Mouse (Mus musculus): ENCODE data around the gene Raf1.
"Not testable (repeated sequence)": the region's sequence is repeated elsewhere in the genome, so short reads cannot be mapped to it uniquely, and the experiment has no call there.

Raf1 gene

DNA sequence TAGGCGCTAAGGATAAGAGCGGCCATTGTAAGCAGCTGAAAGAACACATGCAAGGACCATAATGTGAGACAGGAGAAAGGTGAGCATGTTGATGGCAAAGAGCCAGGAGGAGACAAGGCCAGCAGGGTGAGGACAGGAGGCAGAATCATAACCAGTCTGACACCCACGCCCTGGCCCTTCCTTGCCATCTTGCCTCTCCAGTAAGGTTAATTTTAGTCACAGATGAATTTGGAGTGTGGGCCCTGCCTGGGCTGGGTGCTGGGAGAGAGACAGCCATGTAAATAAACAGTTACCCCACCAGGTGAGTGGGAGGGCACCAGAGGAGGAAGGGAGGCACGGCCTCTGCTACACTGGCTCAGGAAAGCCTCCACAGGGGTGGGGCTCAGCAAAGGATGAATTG is 4.6 kb upstream of the Raf1 start:
- DNase-seq (ENCODE audit: low read depth, low spot score) = no peak

DNA sequence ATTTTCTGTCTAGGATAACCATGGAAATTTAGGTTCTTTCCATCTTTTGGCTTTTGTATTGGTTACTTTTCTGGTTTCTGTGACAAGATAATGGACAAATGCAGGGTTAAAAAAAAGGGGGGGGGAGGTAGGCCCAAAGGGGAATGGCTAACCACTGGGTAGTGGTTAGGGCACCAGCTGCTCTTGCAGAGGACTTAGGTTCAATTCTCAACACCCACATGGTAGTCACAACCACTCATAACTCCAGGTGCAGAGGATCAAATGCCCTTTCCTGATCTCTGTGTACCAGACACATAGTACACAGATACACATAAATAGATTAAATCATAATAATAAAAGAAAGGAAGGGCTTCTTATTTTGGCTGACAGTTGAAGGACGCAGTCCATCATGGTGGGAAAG is 1.6 kb upstream of the Raf1 start:
- DNase-seq (ENCODE audit: low read depth, low spot score) = no peak

DNA sequence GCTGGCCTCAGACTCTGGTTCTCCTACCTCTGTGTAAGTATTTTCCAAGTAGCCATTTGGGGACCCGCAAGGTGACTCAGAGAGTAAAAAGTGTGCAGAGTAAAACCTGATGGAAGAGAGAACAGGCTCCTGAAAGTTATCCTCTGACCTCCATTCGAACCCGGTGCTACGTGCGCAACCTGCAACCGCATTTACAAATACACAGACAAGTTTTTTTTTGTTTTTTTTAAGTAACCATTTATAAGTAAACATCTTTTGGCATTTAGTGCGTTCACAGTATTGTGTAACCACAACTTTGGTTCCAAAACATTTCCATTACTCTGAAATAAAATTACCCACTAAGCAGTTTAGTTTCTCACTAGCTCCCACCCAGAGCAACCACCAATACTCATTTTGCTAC is 1.0 kb upstream of the Raf1 start:
- DNase-seq (ENCODE audit: low read depth, low spot score) = no peak

DNA sequence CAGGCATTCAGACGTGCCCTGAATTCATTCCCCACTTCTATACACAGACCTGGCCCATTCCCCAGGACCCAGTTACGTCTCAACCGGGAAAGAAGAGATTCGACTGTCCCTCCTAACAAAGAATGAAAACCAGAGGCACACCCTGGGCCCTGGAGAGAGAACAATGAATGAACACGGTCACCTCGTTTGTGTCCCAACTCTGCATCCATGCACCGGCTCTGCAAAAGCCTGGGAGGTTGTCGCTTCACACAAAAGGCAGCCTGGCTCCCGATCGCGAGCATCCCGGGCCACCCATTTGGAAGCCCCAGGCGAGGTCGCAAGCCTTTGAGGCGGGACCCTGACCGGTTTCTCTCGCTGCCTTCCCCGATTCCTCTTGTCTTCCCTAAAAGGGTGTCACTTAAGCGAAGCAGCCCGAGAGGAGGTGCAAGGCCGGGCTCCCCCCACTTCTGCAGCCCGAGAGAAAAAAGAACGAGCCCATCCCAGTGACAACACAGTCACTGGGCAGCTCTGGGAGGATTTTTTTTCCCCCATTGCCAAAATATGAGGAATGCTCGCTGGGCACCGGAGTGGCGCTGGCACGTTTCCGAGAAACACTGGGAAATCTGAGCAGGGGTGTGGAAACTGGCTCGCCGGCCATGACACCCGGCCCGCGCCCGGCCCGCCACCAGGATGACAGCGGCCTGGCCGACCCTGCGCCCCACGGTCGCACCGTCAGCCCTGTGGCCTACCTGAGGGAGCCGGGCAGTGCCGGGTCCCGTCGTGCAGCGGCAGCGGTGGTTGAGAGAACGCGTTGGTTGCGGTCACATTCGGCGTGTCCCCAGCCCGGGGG is 713 bp downstream of the Raf1 start:
- DNase-seq (ENCODE audit: low read depth, low spot score) = peak; percentile 82

DNA sequence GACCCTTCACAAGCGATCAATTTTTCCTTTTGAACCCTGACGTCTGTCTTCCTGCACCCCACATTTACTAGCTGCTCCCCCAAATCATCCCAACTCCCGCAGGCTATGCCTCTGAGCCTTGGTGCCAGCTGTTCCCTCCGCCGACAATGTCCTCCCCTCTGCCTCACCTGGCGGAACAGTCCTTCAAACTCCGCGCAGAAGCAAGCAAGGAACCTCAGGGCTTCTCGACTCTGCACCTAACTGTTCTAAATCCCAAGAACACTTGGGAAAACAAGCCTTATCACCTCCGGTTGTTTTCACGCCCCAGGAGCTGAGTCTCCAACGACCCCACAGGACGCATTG is 1.3 kb downstream of the Raf1 start:
- no peak for DNase-seq (ENCODE audit: low read depth, low spot score)

DNA sequence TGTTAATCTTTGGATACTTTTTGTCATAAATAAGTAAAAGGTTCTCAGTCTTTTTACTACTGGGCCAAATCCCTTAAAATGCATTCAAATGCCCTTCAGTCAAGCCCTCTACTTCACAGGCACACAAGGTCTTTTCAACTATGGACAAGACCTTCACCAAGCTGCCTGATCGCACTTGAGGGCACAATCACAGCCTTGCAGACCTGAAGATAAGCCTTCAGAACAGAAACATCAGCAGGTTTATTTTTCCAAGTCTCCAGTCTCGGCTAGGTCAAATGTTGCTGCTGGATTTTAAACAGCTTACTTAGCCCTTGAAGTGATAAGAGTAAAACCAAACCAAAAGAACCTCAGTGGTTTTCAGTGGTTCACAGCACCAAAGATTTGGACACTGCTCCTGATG is 2.1 kb downstream of the Raf1 start:
- DNase-seq (ENCODE audit: low read depth, low spot score) = peak; percentile 17

DNA sequence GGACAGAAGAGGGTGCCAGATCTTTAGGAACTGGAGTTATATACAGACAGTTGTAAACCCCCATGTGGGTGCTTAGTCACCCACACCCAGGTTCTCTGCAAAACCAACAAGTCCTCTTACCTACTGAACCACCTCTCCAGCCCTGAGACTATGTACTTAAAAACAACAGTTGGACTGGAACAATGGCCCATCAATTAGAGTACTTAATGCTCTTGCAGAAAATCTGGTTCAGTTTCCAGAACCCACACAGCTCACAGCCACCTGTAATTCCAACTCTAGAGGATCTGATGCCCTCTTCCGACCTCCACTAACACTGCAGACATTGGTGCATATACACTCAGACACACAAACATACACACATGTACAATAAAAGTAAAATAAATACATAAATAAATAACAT is 3.7 kb downstream of the Raf1 start:
- DNase-seq (ENCODE audit: low read depth, low spot score) = no peak

DNA sequence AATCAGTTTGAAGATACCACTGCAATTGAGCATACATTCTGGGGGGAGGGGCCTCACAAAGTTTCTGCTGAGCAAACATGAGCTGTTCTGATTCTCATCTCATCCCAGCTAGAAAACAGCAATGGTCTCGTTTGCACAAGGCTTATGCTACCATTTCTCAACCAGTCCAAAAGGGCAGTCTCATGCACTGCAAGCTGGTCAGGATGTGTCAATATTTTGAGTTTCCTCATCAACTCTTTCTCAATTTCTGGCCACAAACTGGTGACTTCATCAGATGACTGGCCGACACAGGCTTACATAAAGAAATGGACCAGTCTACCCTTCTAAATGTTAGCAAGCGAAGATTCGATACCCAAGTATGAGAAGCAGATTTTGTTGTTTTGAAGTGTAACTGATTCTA is 9.8 kb downstream of the Raf1 start:
- DNase-seq (ENCODE audit: low read depth, low spot score) = peak; percentile 53

DNA sequence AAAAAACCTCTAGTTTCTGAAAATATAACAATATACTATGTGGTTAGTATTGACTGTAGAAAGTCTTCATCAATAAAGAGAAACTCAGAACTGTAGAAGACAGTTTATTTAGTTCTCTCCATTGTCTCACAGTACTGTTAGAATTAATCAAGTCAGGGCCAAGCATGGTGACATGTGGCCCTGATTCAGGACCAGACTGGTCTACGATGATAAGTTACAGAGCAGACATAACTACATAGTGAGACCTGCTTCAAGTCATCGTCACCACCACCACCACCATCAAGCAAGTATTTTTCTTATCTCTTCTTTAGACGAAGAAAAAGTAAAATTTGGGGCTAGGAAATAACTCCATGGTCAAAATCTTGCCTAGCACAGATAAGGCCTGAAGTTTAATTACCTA is 12.2 kb downstream of the Raf1 start:
- no peak for DNase-seq (ENCODE audit: low read depth, low spot score)

DNA sequence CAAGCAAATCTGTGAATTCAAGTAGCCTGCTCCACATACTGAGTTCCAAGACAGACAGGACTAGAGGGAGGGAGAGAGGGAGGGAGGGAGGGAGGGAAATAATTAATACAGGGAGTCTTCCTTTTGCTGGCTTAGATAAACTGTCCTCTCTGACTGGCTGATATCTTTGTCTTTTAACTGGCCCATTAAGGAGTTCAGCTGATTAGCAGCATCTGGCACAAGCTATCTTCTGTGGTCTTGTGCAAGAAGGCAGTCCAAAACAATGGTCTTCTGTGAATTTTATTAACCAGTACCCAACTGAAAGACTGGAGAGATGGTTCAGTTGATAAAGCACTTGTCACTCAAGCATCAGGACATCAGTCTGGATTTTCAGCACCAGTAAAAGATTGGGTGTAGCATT is 17.6 kb downstream of the Raf1 start:
- no peak for DNase-seq (ENCODE audit: low read depth, low spot score)

DNA sequence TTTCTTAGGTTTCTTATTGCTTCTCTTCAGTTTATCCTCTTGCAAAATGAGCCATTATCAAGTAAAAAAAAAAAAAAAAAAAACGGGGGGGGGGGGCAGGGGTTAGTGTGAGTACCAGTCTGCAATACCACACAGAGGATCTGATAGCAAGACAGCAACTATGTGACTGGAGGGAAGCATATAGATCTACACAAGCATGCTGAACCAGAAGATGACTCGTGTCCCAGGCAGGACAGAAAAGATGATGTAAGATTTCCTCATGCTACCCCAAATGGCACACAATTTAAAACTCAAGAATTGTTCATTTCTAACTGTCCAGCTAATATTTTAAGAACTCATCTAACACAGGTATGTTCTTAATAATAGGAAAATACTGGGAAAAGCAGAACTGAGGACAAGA is 22.5 kb downstream of the Raf1 start:
- peak; percentile 87 for DNase-seq (ENCODE audit: low read depth, low spot score)

DNA sequence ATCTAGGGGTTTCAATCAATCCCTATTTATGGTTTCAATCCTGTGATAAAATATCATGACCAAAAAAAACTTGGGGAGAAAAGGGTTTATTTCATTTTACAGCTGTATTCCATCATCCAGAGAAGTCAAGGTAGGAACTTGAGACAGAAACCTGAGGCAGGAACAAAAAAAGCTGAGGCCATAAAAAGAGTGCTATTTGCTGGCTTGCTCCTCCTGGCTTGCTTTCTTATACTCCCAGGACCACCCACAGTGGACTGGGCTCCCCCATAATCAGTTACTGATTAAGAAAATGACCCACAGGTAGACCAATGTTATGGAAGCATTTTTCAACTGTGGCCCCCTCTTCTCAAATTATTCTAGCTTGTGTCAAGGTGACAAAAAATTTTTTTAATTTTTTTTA is 24.7 kb downstream of the Raf1 start:
- no peak for DNase-seq (ENCODE audit: low read depth, low spot score)

DNA sequence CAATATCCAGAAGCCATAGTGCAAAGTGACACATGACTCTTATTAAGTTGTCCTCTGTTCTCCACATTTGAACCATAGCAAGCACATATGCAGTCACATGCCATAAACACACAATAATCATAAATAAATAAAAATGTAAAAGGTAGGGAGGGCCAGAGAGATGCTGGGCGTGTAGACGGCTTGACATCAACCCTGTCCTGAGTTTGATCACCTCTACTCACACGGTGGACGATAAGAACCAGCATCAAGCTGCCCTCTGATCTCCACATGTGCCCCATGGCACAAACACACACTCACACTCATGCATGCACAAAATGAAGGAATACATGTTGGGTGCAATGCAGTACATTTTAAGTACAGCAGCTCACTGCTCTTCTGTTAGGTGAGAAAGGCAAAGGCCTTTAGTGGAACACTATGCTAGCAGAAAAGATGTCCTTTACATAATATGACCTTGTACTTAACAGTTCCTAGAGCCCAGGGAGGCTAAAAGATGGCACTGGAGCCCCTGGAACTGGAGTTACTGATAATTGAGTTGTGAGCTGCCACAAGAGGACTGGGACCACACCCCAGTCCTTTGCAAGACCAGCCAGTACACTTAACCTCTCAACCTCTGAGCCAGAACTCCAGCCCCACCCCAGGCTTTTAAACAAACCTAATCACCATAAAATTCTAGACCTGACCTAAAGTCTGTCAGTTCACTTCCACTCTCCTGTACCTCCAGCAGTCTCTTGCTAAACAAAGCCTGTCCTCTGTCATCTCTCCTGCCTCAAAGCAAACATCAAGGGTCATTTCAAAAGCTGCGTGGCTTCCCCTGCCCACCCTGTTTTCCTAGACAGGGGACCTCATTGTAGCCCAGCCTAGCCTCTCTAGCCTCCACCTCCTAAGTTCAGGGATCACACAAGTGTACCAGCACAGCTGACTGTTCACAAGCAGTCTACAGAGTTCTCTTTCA is 25.7 kb downstream of the Raf1 start:
- peak; percentile 47 for DNase-seq (ENCODE audit: low read depth, low spot score)

DNA sequence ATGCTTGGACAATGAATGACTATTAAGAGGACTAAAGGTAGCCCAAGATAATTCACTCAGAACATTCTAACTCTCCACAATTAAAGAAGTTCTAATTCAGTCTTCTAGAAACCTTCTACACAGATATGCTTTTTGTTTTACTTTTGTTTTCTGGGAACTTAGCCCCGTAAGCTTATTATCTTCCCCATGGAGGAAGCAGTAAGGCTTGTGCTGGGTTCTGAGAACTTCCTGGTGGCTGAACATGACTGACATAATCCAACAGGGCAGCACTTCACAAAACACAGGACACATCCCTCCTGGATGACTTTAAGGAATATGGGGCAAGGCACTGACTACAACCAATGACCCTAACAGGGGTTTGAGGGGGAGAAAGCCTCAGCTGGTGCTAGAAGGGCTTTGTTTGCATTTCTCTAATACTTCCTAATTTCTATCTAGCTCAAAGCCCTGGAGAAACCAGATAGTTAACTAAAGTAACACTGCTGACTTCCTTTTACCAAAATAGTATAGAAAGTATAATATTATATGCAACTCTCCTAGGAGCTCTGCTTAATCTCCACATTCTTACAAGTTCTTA is 26.6 kb downstream of the Raf1 start:
- no peak for DNase-seq (ENCODE audit: low read depth, low spot score)

DNA sequence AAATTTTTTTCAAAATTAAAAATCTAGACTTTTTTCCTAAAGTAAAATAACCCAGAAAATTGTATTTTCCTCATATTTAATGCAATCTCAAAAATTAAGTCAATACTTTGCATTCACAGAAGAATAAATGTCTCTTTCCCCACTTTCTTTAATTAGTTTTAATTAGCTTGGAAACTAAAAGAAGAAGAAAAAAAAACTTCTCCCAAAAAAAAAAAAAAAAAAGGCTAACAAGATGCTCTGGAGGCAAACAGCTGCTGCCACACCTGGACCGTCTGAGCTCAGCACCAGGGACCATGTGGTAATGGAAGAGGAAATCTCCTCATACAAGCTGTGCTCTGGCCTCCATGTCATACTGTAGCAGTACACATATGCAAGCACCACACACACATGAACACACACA is 33.1 kb downstream of the Raf1 start:
- no peak for DNase-seq (ENCODE audit: low read depth, low spot score)

DNA sequence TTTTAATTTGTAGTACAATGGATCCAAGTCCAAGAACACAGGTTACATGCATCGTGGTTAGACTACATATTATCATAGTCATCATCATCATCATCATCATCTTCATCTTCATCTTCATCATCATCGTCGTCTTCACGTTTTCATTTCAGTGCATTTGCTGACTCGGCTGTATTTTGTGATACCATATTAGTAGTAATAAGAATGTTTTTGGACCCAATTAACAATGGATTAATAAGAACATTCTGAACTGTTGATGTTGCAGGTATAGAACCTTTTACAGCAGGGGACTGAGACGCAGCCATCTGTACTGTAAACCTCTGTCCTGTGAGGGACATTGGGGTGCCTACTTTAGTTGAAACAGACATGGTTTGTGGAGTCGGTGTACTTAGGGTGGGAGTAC is 38.2 kb downstream of the Raf1 start:
- DNase-seq (ENCODE audit: low read depth, low spot score) = not testable (repeated sequence)

DNA sequence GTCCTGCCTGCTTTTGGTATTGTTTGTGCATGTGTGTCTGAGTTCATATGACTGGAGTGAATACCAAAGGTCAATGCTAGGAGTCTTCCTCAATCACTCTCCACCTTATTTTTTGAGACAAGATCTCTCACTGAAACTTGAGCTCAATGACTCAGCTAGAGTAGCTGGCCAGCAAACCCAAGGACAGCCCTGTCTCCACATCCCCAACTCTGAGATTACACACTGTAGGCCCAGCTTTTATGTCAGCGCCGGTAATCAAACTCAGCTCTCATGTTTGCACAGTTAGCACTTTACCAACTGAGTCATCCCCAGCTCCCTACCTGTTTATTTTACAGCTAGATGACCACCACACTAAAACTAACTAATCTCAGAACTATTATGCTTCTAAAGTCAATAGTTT is 42.4 kb downstream of the Raf1 start:
- DNase-seq (ENCODE audit: low read depth, low spot score) = peak; percentile 51

DNA sequence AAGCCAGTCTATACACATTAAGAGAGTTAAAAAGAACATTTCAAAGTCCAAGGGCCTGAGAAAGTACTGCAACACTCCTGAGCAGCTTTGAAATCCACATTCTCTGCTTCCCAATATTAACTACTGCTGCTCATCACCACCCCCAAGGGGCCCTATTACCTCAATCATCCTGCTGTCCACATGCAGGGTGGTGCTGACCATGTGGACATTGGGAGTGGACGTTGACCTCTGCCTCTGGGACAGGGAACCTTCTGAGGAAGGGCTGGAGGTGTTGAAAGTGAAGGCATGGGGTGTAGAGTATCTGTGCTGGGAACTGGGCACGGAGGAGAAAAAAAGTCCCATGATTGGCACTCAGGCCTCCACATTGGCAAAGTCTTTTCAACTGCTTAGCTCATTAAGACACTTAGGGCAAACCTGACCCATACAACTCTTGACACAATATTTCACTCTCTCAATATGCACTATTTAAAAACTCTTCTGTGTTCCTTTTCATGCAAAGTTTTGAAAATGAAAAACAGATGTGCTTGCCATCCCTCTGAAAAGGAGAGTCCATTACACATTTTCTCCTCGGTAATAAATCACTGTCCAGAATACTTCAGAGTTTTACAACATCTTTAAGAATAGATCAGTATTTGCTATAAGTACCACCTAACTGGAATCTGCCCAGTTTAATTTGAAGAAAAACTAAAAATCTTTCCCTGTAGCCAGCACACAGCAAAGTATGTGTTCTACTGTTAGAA is 45.2 kb downstream of the Raf1 start:
- peak; percentile 63 for DNase-seq (ENCODE audit: low read depth, low spot score)

DNA sequence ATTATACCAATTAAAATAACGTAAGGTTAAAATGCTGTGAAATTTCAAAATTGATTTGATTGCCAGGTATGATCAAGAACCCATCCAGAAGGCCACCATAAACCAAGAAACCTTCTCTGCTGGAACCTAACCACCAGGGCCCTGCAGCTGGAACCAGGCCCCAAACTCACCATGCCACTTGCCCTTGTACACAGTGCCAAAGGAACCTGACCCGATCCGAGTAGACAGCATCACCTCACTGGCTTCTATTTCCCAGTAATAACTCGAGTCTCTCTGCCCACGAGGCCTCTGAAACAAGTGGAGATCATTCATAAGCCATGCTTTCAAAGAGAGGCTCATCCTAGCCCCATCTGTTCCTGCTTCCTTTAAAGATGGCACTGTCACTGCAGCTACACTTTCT is 50.3 kb downstream of the Raf1 start:
- DNase-seq (ENCODE audit: low read depth, low spot score) = no peak

DNA sequence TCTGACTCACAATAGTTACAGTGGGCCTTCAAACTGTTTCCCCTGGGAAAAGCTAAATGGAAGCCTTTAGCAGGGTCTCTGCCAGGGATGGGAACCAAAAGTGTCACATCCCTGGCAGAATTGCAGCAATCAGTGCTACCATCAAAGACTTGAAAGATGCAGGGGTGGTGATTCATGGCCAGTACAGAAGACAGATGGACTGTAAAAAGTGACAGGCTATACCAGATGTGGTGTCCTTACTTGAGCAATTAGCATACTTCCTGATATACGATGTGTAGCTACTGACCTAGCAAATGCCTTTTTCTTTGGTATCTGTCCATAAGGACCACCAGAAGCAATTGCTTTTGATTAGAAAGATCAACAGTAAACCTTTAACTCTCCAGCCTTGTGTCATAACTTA is 55.5 kb downstream of the Raf1 start:
- DNase-seq (ENCODE audit: low read depth, low spot score) = peak; percentile 28

DNA sequence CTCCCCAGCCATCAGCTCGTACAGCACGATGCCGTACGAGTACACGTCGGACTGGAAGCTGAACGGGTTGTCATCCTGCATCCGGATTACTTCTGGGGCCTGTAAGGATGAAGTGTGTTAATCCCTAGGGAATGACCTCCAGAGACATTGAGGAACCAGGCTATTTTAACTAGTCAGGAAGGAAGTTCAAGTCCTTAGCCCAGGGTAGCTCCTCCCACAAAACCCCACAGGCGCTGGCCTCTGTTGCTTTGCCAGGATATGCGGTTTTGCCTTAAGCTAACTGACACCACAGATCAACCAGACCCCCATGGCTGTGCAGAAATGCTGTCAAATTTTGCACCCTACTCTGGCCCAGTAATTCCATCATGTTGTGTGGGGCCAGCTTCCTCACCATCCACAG is 56.6 kb downstream of the Raf1 start:
- DNase-seq (ENCODE audit: low read depth, low spot score) = no peak

DNA sequence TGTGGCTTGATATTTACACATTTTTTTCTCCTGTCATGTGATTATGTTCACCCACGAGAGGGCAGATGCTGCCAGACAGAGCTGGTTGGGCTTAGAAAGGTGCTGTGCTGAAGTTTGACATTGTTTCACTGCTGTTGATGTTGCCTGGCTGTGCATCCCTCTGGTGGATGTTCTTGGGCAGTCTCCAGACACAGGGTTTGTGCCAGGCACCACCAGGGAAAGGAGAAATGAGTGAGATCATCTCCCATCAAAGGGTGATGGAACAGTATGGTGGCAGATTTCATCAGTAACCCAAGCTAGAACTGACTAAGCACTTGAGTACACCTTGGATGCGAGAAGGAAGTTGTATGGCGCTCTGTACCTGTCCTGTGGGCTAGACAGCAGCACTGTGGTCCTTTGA is 60.5 kb downstream of the Raf1 start:
- DNase-seq (ENCODE audit: low read depth, low spot score) = peak; percentile 54

Data from 3T3-L1 (cell line).